Mouse (Mus musculus) cortical plate, adult 2 months (tissue): ENCODE results near the gene Necab3.

Experiments
- CTCF ChIP-seq: fragments of 200-500 bp; IDR thresholded peaks from 2 replicates; pipeline ENCODE4 v1.5.1; 2011; ENCODE audit warnings: mild to moderate bottlenecking, control low read depth, low read length; ENCODE audit not compliant: insufficient read depth; ENCODE audit errors: extremely low read depth
- POLR2A ChIP-seq: fragments of 200-500 bp; IDR thresholded peaks from 2 replicates; pipeline ENCODE4 v1.6.1; 2011; ENCODE audit warnings: mild to moderate bottlenecking, low read length, control low read depth; ENCODE audit not compliant: insufficient read depth; ENCODE audit errors: extremely low read depth

GRCm38 (mm10) chr2:154570666-154571065 is 12.0 kb upstream of the Necab3 start:
- TF ChIP-seq CTCF (no peak), POLR2A (no peak)
